Mouse (Mus musculus) liver, embryonic 12.5 days (tissue): ENCODE measurements at regions not wholly inside any gene's neighbourhood (a gene's known extent, or its start where the extent isn't known, plus 50 kb on each side); places are given as distances from the start of the nearest gene placed in this dataset.
A peak's percentile ranks its signal among the peaks of the same experiment; 100 is the strongest.

ENCODE experiments used
- ATAC-seq: fragments of 200-750 bp; cut with Nextera tagmentation; 2 replicates; pipeline ENCODE4 v1.8.0; 2017; ENCODE audit warnings: moderate number of reproducible peaks, mild to moderate bottlenecking, moderate library complexity
- H3K27ac ChIP-seq: fragments of 300-500 bp; sonication (generic); 2 replicates; pipeline ENCODE4 v1.5.1; 2016; ENCODE audit warnings: mild to moderate bottlenecking
- H3K27me3 ChIP-seq: fragments of 300-500 bp; sonication (generic); replicated peaks from 2 replicates; pipeline ENCODE4 v1.6.1; 2016; ENCODE audit warnings: mild to moderate bottlenecking, moderate library complexity
- H3K36me3 ChIP-seq: fragments of 300-500 bp; sonication (generic); 2 replicates; pipeline ENCODE4 v1.6.1; 2016; ENCODE audit warnings: mild to moderate bottlenecking, moderate library complexity
- H3K4me1 ChIP-seq: fragments of 300-500 bp; sonication (generic); 2 replicates; pipeline ENCODE4 v1.6.1; 2016
- H3K4me2 ChIP-seq: fragments of 300-500 bp; sonication (generic); 2 replicates; pipeline ENCODE4 v1.6.1; 2016; ENCODE audit warnings: mild to moderate bottlenecking, moderate library complexity
- H3K4me3 ChIP-seq: fragments of 300-500 bp; sonication (generic); 2 replicates; pipeline ENCODE4 v1.5.1; 2016; ENCODE audit warnings: mild to moderate bottlenecking, moderate library complexity
- H3K9ac ChIP-seq: fragments of 300-500 bp; sonication (generic); 2 replicates; pipeline ENCODE4 v1.6.1; 2016; ENCODE audit warnings: mild to moderate bottlenecking, moderate library complexity
- H3K9me3 ChIP-seq: fragments of 300-500 bp; sonication (generic); replicated peaks from 2 replicates; pipeline ENCODE4 v1.6.1; 2016; ENCODE audit warnings: mild to moderate bottlenecking, moderate library complexity
- WGBS: fragments of 180-500 bp; shearing (Covaris S2); methylation state at CpG from one replicate; pipeline ENCODE4 v1.1.7; 2016; ENCODE audit not compliant: insufficient replicate concordance; 5-methylcytosine and 5-hydroxymethylcytosine counted together

DNA sequence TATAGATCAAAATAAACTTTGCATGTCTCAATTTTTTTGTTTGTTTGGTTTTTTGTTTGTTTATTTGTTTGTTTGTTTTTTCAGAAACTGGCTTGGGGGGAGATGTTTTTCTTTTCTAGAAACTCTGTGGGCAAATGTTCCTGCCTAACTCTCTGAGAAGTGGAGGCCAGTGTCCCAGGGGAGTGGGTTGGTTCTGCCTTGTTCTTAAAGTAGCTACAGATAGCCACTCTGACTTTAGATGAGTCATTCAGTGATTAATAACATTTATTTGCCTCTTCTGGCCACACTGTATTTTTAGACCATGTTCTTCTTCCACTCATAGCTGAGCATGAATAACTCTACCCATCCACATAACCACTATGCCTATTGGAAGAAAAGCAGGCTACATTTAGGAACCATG, 405.6 kb upstream of the Adamts16 start:
- ATAC-seq, result no peak
- H3K9ac ChIP-seq, result no peak overlapping the region
- no peak overlapping the region for H3K4me2 ChIP-seq
- no peaks in the 10 kb centered on the region for H3K27me3 ChIP-seq
- H3K4me1 ChIP-seq, result no peaks in the 10 kb centered on the region
- no peak overlapping the region for H3K4me3 ChIP-seq
- no peak overlapping the region for H3K27ac ChIP-seq
- no peaks in the 10 kb centered on the region for H3K9me3 ChIP-seq
- no peaks in the 10 kb centered on the region for H3K36me3 ChIP-seq

GRCm38 (mm10) chr13:71245326-71245725, 403.7 kb upstream of the Adamts16 start:
- H3K4me1 ChIP-seq, result no peaks in the 10 kb centered on the region
- no peak overlapping the region for H3K27ac ChIP-seq
- ATAC-seq, result no peak
- no peak overlapping the region for H3K4me2 ChIP-seq
- H3K4me3 ChIP-seq, result no peak overlapping the region
- WGBS, result 58% methylated on average over 4 of the region's 4 CpGs
- H3K27me3 ChIP-seq, result no peaks in the 10 kb centered on the region
- no peak overlapping the region for H3K9ac ChIP-seq
- no peaks in the 10 kb centered on the region for H3K36me3 ChIP-seq
- H3K9me3 ChIP-seq, result no peaks in the 10 kb centered on the region

GRCm38 (mm10) chr13:71239782-71240181, 398.2 kb upstream of the Adamts16 start:
- H3K9ac ChIP-seq, result no peak overlapping the region
- no peak for ATAC-seq
- no peaks in the 10 kb centered on the region for H3K9me3 ChIP-seq
- no peaks in the 10 kb centered on the region for H3K36me3 ChIP-seq
- no peak overlapping the region for H3K4me3 ChIP-seq
- H3K27me3 ChIP-seq, result no peaks in the 10 kb centered on the region
- no peak overlapping the region for H3K27ac ChIP-seq
- no peaks in the 10 kb centered on the region for H3K4me1 ChIP-seq
- 60% methylated on average over 4 of the region's 4 CpGs for WGBS
- H3K4me2 ChIP-seq, result no peak overlapping the region

- no peaks in the 10 kb centered on the region for H3K27me3 ChIP-seq
- no peaks in the 10 kb centered on the region for H3K36me3 ChIP-seq
- H3K4me3 ChIP-seq, result no peak overlapping the region
- no peak overlapping the region for H3K27ac ChIP-seq
- no peak for ATAC-seq
- no peaks in the 10 kb centered on the region for H3K4me1 ChIP-seq
- no peaks in the 10 kb centered on the region for H3K9me3 ChIP-seq
- no peak overlapping the region for H3K9ac ChIP-seq
- WGBS, result 71% methylated on average over 4 of the region's 4 CpGs
- no peak overlapping the region for H3K4me2 ChIP-seq
These were observed 393.7 kb upstream of the Adamts16 start for GRCm38 (mm10) chr13:71235338-71235737.

DNA sequence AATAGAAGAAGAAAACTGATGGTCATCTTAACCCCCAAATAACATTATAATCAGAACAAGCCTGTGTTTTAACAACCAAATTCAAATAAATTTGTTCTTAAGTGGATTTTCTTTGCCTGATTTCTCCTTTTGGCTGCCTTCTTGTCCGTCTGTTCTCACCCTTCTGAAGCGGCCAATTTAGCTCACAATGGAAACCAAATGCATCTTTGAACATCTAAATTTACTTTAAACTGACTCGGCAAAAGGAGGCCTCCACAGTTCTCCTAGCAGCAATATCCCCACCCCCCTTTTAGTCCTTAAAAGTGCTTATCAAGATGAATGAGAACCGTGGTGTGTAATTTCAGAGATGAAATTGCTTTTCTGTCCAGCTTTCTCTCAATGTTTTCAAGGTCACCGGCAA, 389.6 kb upstream of the Adamts16 start:
- no peaks in the 10 kb centered on the region for H3K9me3 ChIP-seq
- no peak for ATAC-seq
- no peak overlapping the region for H3K4me3 ChIP-seq
- H3K9ac ChIP-seq, result no peak overlapping the region
- no peaks in the 10 kb centered on the region for H3K4me1 ChIP-seq
- H3K27ac ChIP-seq, result no peak overlapping the region
- no peaks in the 10 kb centered on the region for H3K36me3 ChIP-seq
- no peaks in the 10 kb centered on the region for H3K27me3 ChIP-seq
- H3K4me2 ChIP-seq, result no peak overlapping the region
- WGBS, result 56% methylated on average over 5 of the region's 5 CpGs

- Histone ChIP-seq H3K36me3 (no peaks in the 10 kb centered on the region), H3K27ac (no peak overlapping the region), H3K4me2 (no peak overlapping the region), H3K4me1 (no peaks in the 10 kb centered on the region), H3K9me3 (no peaks in the 10 kb centered on the region), H3K27me3 (no peaks in the 10 kb centered on the region), H3K9ac (no peak overlapping the region), H3K4me3 (no peak overlapping the region)
- 47% methylated on average over 5 of the region's 5 CpGs for WGBS
- no peak for ATAC-seq
These were observed 373.2 kb upstream of the Adamts16 start for GRCm38 (mm10) chr13:71214776-71215175.

DNA sequence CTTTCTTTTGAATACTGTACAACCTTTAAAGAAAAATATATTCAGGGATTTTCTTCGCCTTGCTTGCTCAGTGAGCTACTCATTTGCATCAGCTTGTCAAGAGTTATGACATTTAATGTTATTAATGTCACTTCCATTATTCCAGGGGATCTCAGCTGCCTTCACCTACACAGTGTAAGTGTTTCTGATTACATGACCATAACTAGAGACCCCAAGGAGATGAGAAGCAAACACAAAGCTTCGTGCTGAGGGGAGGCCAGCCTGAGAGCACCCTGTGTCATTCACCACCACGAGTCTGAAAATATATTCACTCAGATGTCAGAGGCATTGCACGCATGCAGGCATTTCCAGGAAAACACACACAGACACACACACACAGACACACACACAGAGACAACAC, 369.8 kb upstream of the Adamts16 start:
- ATAC-seq, result no peak
- no peaks in the 10 kb centered on the region for H3K4me1 ChIP-seq
- H3K4me2 ChIP-seq, result no peak overlapping the region
- H3K27me3 ChIP-seq, result no peaks in the 10 kb centered on the region
- no peaks in the 10 kb centered on the region for H3K36me3 ChIP-seq
- H3K4me3 ChIP-seq, result no peak overlapping the region
- no peaks in the 10 kb centered on the region for H3K9me3 ChIP-seq
- H3K9ac ChIP-seq, result no peak overlapping the region
- no peak overlapping the region for H3K27ac ChIP-seq
- WGBS, result 51% methylated on average over 4 of the region's 4 CpGs

- Histone ChIP-seq H3K4me1 (no peaks in the 10 kb centered on the region), H3K4me2 (no peak overlapping the region), H3K27me3 (no peaks in the 10 kb centered on the region), H3K27ac (no peak overlapping the region), H3K4me3 (no peak overlapping the region), H3K9ac (no peak overlapping the region), H3K9me3 (no peaks in the 10 kb centered on the region), H3K36me3 (no peaks in the 10 kb centered on the region)
- 0 out of 2 replicates have a peak, but pooled peaks have one; percentile 21 for ATAC-seq
- WGBS, result 46% methylated on average over 7 of the region's 7 CpGs
These were observed 369.1 kb upstream of the Adamts16 start for GRCm38 (mm10) chr13:71210658-71211251.

- H3K4me2 ChIP-seq, result no peak overlapping the region
- H3K27me3 ChIP-seq, result no peaks in the 10 kb centered on the region
- H3K9ac ChIP-seq, result no peak overlapping the region
- H3K4me1 ChIP-seq, result no peaks in the 10 kb centered on the region
- no peak overlapping the region for H3K4me3 ChIP-seq
- WGBS, result 37% methylated on average over 3 of the region's 3 CpGs
- no peaks in the 10 kb centered on the region for H3K9me3 ChIP-seq
- no peak for ATAC-seq
- no peak overlapping the region for H3K27ac ChIP-seq
- no peaks in the 10 kb centered on the region for H3K36me3 ChIP-seq
These were observed 364.1 kb upstream of the Adamts16 start for GRCm38 (mm10) chr13:71205708-71206107.

DNA sequence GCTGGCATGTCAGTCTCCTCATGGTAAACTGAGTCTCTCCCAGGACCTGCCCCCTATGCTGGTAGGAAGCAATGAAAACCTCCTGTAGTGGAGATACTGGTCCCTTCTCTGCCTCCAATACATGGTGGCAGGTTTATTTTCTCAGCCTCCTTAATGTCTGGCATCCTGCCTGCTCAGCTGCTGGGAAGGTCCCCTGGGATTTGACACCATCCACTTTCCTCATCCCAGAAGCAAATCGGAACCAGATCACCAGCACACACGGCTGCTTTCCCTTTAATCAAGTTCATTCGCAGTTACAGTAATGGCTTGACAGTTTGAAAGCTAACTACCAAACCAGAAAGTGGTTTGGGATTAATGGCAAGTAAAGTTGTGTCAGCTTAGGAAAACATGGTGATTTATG, 359.0 kb upstream of the Adamts16 start:
- no peaks in the 10 kb centered on the region for H3K9me3 ChIP-seq
- H3K36me3 ChIP-seq, result no peaks in the 10 kb centered on the region
- no peak overlapping the region for H3K27ac ChIP-seq
- 60% methylated on average over 3 of the region's 3 CpGs for WGBS
- H3K4me3 ChIP-seq, result no peak overlapping the region
- ATAC-seq, result no peak
- no peak overlapping the region for H3K4me2 ChIP-seq
- no peak overlapping the region for H3K9ac ChIP-seq
- no peaks in the 10 kb centered on the region for H3K27me3 ChIP-seq
- H3K4me1 ChIP-seq, result no peaks in the 10 kb centered on the region

- WGBS, result 77% methylated on average over 4 of the region's 4 CpGs
- H3K4me2 ChIP-seq, result no peak overlapping the region
- ATAC-seq, result no peak
These were observed 354.1 kb upstream of the Adamts16 start for GRCm38 (mm10) chr13:71195675-71196074.

GRCm38 (mm10) chr13:71184500-71184899, 342.9 kb upstream of the Adamts16 start:
- Histone ChIP-seq H3K4me1 (no peaks in the 10 kb centered on the region), H3K27ac (no peak overlapping the region), H3K36me3 (no peaks in the 10 kb centered on the region), H3K9me3 (no peaks in the 10 kb centered on the region), H3K9ac (no peak overlapping the region), H3K4me3 (no peak overlapping the region), H3K27me3 (no peaks in the 10 kb centered on the region), H3K4me2 (no peak overlapping the region)
- WGBS, result 62% methylated on average over 4 of the region's 4 CpGs
- ATAC-seq, result no peak

More at GRCm38 (mm10) chr13:71195675-71196074, 354.1 kb upstream of the Adamts16 start:
- no peak overlapping the region for H3K27ac ChIP-seq
- H3K9ac ChIP-seq, result no peak overlapping the region
- H3K4me3 ChIP-seq, result no peak overlapping the region
- no peaks in the 10 kb centered on the region for H3K36me3 ChIP-seq
- no peaks in the 10 kb centered on the region for H3K4me1 ChIP-seq
- H3K27me3 ChIP-seq, result no peaks in the 10 kb centered on the region
- H3K9me3 ChIP-seq, result no peaks in the 10 kb centered on the region

- Histone ChIP-seq H3K9ac (no peak overlapping the region), H3K27me3 (no peaks in the 10 kb centered on the region), H3K27ac (no peak overlapping the region), H3K36me3 (no peaks in the 10 kb centered on the region), H3K4me1 (no peaks in the 10 kb centered on the region), H3K9me3 (no peaks in the 10 kb centered on the region), H3K4me3 (no peak overlapping the region), H3K4me2 (no peak overlapping the region)
- ATAC-seq, result no peak
These were observed 337.5 kb upstream of the Adamts16 start for GRCm38 (mm10) chr13:71179083-71179482.
